Mouse (Mus musculus) olfactory bulb, adult 2 months (tissue): ENCODE measurements around the gene Gm20518. TPM values are rescaled to one million over a fixed set of nuclear protein-coding genes. Genes with fewer than 3 reads are reported as not detected.
A peak's percentile ranks its signal among the peaks of the same experiment; 100 is the strongest.

Experiments used
- H3K27ac ChIP-seq: fragments of 200-500 bp; 2 replicates; pipeline ENCODE4 v1.5.1; 2012; ENCODE audit warnings: low read depth, low read length; ENCODE audit not compliant: insufficient read depth
- H3K4me1 ChIP-seq: fragments of 200-500 bp; 2 replicates; pipeline ENCODE4 v1.6.1; 2012; ENCODE audit warnings: low read length; ENCODE audit not compliant: control insufficient read depth, insufficient read depth
- H3K4me3 ChIP-seq: fragments of 200-500 bp; 2 replicates; pipeline ENCODE4 v1.5.1; 2012; ENCODE audit warnings: mild to moderate bottlenecking, low read depth, low read length, moderate library complexity; ENCODE audit not compliant: insufficient read depth
- CTCF ChIP-seq: fragments of 200-500 bp; IDR thresholded peaks from 2 replicates; pipeline ENCODE4 v1.5.1; 2012; ENCODE audit warnings: low read depth, mild to moderate bottlenecking, low read length, moderate library complexity; ENCODE audit not compliant: insufficient read depth
- POLR2A ChIP-seq: fragments of 200-500 bp; IDR thresholded peaks from 2 replicates; pipeline ENCODE4 v1.6.1; 2012; ENCODE audit warnings: mild to moderate bottlenecking, low read depth, low read length, moderate library complexity; ENCODE audit not compliant: insufficient read depth
- WGBS: fragments of 180-500 bp; shearing (Covaris S2); methylation state at CpG from one replicate; pipeline ENCODE4 v1.1.7; 2018; 5-methylcytosine and 5-hydroxymethylcytosine counted together
- polyA plus RNA-seq: library from polyadenylated mRNA; stranded (reverse); fragments of >200 nt; gene quantifications from 2 replicates; pipeline ENCODE4 v1.2.4, GENCODE M21; 2012; ENCODE audit warnings: low replicate concordance; ENCODE audit not compliant: missing spikeins, insufficient read depth, insufficient read length

Gene Gm20518
- polyA plus RNA-seq, 1 experiment, result not detected

DNA sequence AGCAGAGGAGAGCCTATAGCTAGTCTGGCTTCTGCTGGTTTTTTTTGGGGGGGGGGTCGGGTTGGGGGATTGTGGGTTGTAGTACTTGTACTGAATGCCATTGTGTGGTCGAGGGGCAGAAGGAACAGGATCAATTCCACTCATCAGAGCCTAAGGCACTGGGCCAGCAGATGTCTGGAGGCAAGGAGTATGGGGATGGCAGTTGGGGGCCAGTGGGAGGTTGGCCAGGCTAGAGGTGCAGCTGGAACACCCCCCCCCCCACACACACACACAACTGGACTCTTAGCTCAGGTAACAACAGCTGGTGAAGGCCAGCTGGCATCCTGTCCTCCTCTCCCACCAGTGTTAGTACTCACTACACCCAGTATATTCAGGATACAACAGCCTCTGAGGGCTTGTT lies 37.7 kb upstream of the Gm20518 start:
- no peak overlapping the region for H3K4me3 ChIP-seq
- WGBS, result 9% methylated on average over 2 of the region's 2 CpGs
- TF ChIP-seq POLR2A, result no peak
- no peak for TF ChIP-seq CTCF
- H3K27ac ChIP-seq, result no peak overlapping the region
- H3K4me1 ChIP-seq, result peaks cover 14% of the 10 kb centered on the region

DNA sequence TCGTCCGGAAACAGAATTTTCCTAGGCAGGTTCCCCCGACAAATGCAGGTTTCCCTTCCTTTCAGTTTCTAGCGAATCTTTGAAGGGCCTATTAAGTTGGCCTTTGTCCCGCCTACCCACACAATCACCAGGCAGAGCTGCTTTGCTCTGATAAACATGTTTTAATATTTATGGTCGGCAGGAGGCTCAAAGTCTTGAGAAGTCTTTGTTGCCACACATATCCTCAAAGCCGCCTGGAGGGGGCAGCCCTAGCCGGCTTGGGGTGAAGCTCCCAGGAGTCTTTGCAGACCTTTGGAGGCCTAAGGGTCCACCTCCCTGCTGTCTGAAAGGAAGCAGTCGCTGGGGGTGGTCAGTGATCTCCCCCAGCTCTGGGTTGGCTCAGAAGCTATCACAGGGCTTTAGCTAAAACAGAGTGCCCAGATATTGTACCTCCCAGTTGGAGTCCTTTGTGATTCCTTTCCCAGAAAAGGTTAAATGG lies 37.2 kb upstream of the Gm20518 start:
- WGBS, result under 1% methylated on average over 9 of the region's 9 CpGs
- H3K4me3 ChIP-seq, result peak overlapping the region; percentile 77
- H3K27ac ChIP-seq, result peak overlapping the region; percentile 38
- peaks cover 14% of the 10 kb centered on the region for H3K4me1 ChIP-seq
- TF ChIP-seq POLR2A (no peak), CTCF (peak; percentile 72)

DNA sequence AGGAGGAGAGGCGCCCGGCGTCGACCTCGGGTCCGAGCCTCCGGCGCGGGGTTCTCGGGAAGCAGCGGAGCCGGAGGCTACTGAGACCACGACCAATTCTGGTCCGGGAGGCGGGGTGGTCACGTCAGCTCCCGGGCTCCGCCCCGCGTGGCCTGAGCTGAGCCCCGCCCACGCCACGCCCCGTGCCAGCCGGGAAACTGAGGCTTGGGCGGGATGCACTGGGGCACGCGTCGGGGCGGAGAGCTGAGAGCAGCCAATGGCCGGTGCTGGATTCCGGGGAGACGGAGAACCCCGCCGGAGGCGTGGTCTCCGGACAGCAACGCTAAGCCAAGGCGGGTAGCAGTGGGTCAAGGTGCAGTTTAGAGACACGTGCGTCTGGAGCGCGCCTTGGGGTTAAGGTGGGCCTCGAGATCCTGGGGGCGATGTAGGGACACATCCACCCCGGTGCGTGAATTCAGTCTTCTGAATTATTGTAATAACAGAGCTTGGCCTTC lies 36.7 kb upstream of the Gm20518 start, which contains the start of gene Slc25a1:
Slc25a1 (minus strand) TSS at position 133 of the 494 bp plus-strand sequence.
- Histone ChIP-seq H3K4me1 (peaks cover 14% of the 10 kb centered on the region), H3K27ac (peak within 1 kb of the TSS; percentile 38), H3K4me3 (peak within 1 kb of the TSS; percentile 77)
- under 1% methylated on average over 47 of the region's 47 CpGs for WGBS
- TF ChIP-seq CTCF (no peak), POLR2A (peak; percentile 37; the same call in 1 of the 2 replicates)

DNA sequence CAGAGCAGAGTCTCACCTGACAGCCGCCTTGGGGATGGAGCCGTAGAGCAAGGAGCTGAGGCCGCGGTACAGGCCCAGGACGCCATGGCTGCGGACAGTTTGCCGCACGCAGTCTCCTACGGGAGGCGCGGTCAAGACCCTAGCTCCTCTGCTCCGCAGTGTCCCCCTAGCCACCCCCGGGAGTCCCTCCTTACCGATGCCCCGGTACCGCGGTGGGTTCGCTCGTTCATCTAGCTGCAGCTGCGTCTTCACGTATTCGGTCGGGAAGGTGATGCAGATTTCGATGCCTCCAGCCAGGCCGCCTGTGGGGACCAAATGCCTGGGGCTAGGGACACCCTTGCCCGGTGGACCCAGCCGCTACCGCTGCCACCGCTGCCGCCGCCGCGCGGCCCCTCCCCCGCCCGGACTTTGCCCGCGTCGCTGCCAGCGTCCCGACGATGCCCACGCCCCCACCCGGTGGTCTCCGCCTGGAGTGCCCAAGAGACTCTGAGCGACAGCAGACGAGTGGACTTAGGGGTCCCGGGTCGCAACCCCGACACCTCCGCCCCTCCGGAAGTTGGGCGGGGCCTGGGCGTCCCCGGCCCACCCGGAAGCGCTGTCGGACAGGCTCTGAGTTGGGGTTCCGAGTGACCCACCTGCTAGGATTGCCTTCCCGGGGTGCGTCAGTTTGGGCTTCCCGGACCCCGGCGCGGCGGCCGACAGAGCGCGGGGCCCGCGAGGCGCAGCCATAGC lies 36.0 kb upstream of the Gm20518 start:
- WGBS, result 1% methylated on average over 72 of the region's 72 CpGs
- TF ChIP-seq POLR2A, result no peak; the same call in 1 of the 2 replicates
- Histone ChIP-seq H3K4me1 (peaks cover 14% of the 10 kb centered on the region), H3K4me3 (peak overlapping the region; percentile 77), H3K27ac (peak overlapping the region; percentile 38)

DNA sequence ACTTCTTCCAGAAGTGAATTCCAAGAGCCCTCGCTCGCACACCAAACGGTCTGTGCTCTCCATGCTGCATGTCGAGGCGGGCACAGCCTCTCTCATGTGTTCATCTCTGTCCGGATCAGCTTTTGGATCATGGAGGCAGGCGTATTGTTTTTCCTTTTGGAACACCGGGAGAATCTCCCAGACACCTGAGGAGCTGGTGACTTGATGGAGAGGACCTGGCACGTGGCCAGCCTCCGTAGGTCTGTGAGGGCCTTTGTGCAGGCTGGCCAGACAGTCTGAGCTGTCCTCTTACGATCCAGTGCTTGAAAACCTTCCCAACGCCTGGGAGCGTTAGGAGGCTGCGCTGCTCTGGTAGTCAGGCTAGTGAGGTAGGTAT lies 30.7 kb upstream of the Gm20518 start:
- H3K4me3 ChIP-seq, result peak overlapping the region; percentile 67
- H3K27ac ChIP-seq, result peak overlapping the region; percentile 40
- TF ChIP-seq POLR2A (no peak), CTCF (no peak)
- H3K4me1 ChIP-seq, result peaks cover 9% of the 10 kb centered on the region; the same call in 1 of the 2 replicates
- WGBS, result under 1% methylated on average over 14 of the region's 14 CpGs

DNA sequence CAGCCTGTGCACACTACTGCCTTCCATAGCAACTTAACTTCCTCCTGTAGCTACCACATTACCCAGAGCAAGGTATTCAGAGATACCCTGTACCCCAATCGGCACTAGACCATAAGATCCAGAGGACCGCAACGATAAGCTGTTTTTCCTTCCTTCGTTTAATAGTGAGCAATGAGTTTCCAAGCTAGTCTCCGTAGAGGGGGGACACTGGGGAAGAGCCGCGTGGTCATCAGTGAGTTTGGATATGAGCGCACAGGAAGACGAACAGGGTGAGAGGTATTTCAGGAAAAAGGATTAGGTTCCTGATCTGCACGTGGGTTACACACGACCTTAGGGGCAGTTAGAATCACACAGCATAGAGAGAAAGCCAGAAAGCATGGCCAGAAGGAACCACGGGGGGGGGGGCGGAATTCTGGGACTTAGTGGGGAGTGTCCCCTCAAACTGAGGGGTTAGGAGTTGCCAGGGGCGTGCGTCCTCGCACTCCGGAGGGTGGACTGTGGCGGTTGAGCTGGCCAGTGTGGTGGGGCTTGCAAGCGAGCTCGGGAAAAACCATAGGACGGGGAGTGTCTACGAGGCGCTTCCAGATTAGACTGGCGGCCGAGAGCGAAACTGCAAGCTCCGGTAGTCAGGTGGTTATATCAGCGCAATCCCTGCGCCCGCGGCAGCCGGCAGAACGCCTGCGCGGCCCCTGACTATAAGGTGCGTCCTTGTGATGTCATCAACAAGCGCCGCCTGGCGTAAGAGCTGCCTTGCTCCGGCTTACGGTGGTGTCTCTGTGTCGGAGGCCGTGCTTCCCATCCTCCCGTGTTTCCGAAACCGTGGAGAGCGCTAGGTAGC lies 30.1 kb upstream of the Gm20518 start:
- under 1% methylated on average over 46 of the region's 47 CpGs for WGBS
- Histone ChIP-seq H3K27ac (peak overlapping the region; percentile 86), H3K4me3 (peak overlapping the region; percentile 67), H3K4me1 (0 out of 2 replicates have a peak, but pooled peaks cover 5% of the 10 kb centered on the region)
- TF ChIP-seq CTCF, result peak; percentile 92
- TF ChIP-seq POLR2A, result peak; percentile 80; the same call in 1 of the 2 replicates

DNA sequence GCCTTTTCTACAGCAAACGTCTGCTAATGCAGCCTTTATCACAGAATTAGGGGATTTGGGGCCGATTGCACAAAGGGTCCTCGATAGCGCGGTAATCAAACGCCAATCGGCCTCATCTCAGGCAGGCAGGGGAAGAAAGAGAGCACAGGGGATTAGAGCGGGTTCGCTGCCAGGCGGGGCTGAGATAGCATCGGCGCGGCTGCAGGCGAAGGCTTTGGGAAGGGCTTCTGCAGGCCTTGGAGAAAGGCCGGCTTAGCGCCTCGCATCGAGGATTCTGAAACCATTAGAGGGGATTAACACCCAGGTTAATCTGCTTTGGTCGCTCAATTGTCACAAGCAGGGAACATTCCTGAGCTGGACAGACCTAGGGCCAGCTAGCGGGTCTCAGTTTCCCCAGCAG lies 29.1 kb upstream of the Gm20518 start:
- WGBS, result 13% methylated on average over 20 of the region's 20 CpGs
- Histone ChIP-seq H3K4me1 (0 out of 2 replicates have a peak, but pooled peaks cover 5% of the 10 kb centered on the region), H3K4me3 (no peak overlapping the region), H3K27ac (no peak overlapping the region)
- no peak for TF ChIP-seq POLR2A

DNA sequence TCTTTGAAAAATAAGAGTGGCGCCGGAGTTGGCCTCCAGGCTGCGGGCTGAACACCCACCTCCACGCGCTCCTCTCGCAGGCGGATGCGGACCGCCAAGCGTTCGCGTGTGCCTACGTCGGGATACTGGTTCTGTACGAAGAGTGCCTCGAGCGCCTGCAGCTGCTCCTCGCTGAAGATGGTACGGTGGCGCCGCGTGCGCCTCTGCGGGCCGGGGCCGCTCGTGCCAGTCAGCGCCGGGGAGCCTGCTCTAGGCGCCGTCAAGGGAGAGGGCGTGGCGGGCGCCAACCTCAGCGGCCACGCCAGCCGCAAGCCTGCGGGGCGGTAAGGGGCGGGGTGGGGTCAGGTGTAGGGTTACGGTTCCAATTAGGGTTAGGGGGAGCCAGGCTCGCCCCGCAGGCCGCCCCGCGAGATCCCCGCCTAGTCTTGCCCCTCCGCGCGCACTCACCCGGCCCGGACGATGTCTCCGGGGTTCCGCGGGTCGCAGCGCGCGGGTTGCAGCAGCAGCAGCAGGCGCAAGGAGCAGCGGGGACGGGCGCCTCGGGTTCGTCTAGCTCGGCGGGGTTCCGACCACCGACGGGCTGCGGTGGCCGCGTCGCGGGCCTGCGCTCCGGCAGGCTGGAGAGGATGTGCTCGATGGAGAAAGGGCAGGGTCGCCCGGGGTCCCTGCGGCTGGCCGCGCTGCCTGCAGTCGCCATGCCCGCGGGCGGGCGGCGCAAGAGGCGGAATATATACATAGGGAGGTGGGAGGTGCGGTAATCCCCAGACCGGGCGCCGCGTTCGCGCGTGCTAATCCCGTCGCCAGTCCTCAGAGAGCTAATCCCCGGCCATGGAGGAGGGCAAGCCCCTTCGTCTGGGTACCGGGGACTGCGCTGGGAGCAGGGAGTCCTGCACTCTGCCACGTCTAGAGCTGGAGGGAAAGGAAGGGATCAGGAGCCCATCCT lies 23.1 kb upstream of the Gm20518 start, which contains the start of gene Gsc2:
Gsc2 (minus strand) TSS at position 753 of the 943 bp plus-strand sequence.
- Histone ChIP-seq H3K27ac (no peak within 1 kb of the TSS), H3K4me3 (peak within 1 kb of the TSS; percentile 9), H3K4me1 (peaks cover 19% of the 10 kb centered on the region)
- under 1% methylated on average over 106 of the region's 106 CpGs for WGBS
- TF ChIP-seq CTCF (no peak), POLR2A (no peak)
